Mouse (Mus musculus) ES-Bruce4 (cell line): ENCODE data around the gene Bola3. TPM values are rescaled to one million over a fixed set of nuclear protein-coding genes. Genes with fewer than 3 reads are reported as not detected.

Experiments
- H3K27ac ChIP-seq: 2 replicates; pipeline ENCODE4 v1.5.1; 2012; ENCODE audit warnings: low read length, inconsistent platforms; ENCODE audit not compliant: insufficient read depth
- H3K27me3 ChIP-seq: 2 replicates; pipeline ENCODE4 v1.6.1; 2012; ENCODE audit warnings: mild to moderate bottlenecking, low read length, inconsistent platforms; ENCODE audit not compliant: control insufficient read depth, poor library complexity, insufficient read depth, severe bottlenecking
- H3K36me3 ChIP-seq: 2 replicates; pipeline ENCODE4 v1.6.1; 2012; ENCODE audit warnings: inconsistent platforms, mild to moderate bottlenecking, low read length, moderate library complexity; ENCODE audit not compliant: control insufficient read depth, poor library complexity, insufficient read depth, severe bottlenecking
- H3K4me1 ChIP-seq: one replicate; pipeline ENCODE4 v1.8.1; 2011; ENCODE audit warnings: low read length; ENCODE audit not compliant: control insufficient read depth, insufficient read depth
- H3K4me3 ChIP-seq: 2 replicates; pipeline ENCODE4 v1.5.1; 2011; ENCODE audit warnings: low read depth, mild to moderate bottlenecking, low read length
- H3K9ac ChIP-seq: 2 replicates; pipeline ENCODE4 v1.6.1; 2012; ENCODE audit warnings: low read depth, mild to moderate bottlenecking, inconsistent platforms; ENCODE audit not compliant: poor library complexity, severe bottlenecking
- H3K9me3 ChIP-seq: replicated peaks from 2 replicates; pipeline ENCODE4 v1.6.1; 2012; ENCODE audit warnings: mild to moderate bottlenecking, low read length, inconsistent platforms; ENCODE audit not compliant: control insufficient read depth, poor library complexity, insufficient read depth, severe bottlenecking
- CTCF ChIP-seq: IDR thresholded peaks from one replicate; pipeline ENCODE4 v1.8.1; 2011; ENCODE audit warnings: low read depth, low read length
- EP300 ChIP-seq: IDR thresholded peaks from 2 replicates; pipeline ENCODE4 v1.6.1; 2011; ENCODE audit warnings: low read depth, low read length; ENCODE audit not compliant: insufficient read depth
- POLR2A ChIP-seq: IDR thresholded peaks from one replicate; pipeline ENCODE4 v1.8.1; 2011; ENCODE audit warnings: low read length; ENCODE audit not compliant: insufficient read depth
- polyA plus RNA-seq: library from polyadenylated mRNA; stranded (reverse); fragments of >200 nt; gene quantifications from 2 replicates; pipeline ENCODE4 v1.2.4, GENCODE M21; 2011; ENCODE audit warnings: low read depth; ENCODE audit not compliant: missing spikeins, insufficient read depth, insufficient read length

Gene Bola3
- polyA plus RNA-seq, 1 experiment = 38.1 TPM

DNA sequence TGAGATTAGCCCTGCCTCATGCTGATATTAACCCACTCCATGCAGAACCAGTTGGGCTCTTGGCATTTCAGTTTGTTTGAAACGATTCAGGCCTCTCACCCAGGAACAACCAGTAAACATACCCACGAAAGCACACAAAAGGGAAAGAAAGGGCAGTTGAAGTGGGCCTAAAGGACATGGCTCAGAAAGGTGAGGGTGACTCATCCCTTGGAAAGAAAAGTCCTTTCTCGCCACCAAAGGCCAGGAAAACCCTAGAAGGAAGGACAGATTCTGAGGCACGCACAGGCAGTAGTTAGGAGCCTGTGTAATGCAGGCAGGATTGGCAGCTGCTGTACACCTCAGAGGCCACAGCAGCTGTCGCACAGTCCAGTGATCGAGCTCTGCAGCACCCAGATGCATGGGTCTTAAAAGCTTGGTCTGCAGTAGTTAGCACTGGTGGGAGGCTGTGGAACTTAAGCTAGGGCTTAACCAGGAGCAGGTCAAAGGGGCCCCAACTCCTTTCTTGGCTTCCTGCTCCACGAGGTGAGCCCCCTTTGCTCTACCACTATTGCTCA lies 56.6 kb downstream of the Bola3 start:
- Histone ChIP-seq H3K9me3 (no peaks in the 10 kb centered on the region), H3K27me3 (no peaks in the 10 kb centered on the region), H3K4me1 (no peaks in the 10 kb centered on the region), H3K27ac (no peak overlapping the region), H3K4me3 (no peak overlapping the region), H3K36me3 (no peaks in the 10 kb centered on the region), H3K9ac (no peak overlapping the region)
- no peak for TF ChIP-seq CTCF
- no peak for TF ChIP-seq EP300
- TF ChIP-seq POLR2A = no peak

DNA sequence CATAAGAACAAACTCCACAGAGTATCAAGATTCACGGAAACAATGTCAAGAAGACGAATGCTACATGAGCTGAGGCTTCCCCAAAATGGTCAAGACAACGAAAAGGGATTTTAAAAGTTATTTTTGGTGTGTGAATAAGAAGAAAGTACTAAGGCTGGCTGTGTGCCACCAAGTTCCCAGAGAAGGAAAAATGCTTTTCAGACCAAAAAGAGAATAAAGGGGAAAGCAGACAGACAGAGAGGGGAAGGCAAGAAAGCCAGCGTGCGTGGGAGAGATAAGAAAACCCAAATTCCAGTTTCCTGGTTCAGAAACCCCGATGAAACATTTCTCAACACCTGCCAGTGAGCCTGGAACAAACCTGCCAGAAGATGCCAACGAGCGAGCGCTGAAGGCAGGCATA lies 59.6 kb downstream of the Bola3 start:
- Histone ChIP-seq H3K27ac (no peak overlapping the region), H3K9ac (no peak overlapping the region), H3K4me1 (no peaks in the 10 kb centered on the region), H3K9me3 (no peaks in the 10 kb centered on the region), H3K4me3 (no peak overlapping the region), H3K27me3 (no peaks in the 10 kb centered on the region), H3K36me3 (no peaks in the 10 kb centered on the region)
- TF ChIP-seq EP300 = no peak
- TF ChIP-seq POLR2A = no peak
- no peak for TF ChIP-seq CTCF

Other genes starting within 250 kb of the Bola3 start
- gene Ccdc142, start 247.5 kb upstream of the Bola3 start, polyA plus RNA-seq = not detected in 2 replicates
- gene Gm42688, start 247.5 kb upstream of the Bola3 start, polyA plus RNA-seq = 0.45 and 1.2 TPM in 2 replicates
- gene Mrpl53, start 240.1 kb upstream of the Bola3 start, polyA plus RNA-seq = 29.5 and 36.4 TPM in 2 replicates
- gene Mogs, start 233.7 kb upstream of the Bola3 start, polyA plus RNA-seq = 23.3 and 25.4 TPM in 2 replicates
- gene Wbp1, start 227.6 kb upstream of the Bola3 start, polyA plus RNA-seq = 26.7 and 32.4 TPM in 2 replicates
- 9.0 and 11.6 TPM in 2 replicates for gene Ino80b, start 223.7 kb upstream of the Bola3 start, polyA plus RNA-seq
- 10.4 and 10.5 TPM in 2 replicates for gene Rtkn, start 213.7 kb upstream of the Bola3 start, polyA plus RNA-seq
- 7.3 and 7.9 TPM in 2 replicates for gene Wdr54, start 192.8 kb upstream of the Bola3 start, polyA plus RNA-seq
- not detected in 2 replicates for gene 1700003E16Rik, start 192.7 kb upstream of the Bola3 start, polyA plus RNA-seq
- gene Dctn1, start 183.2 kb upstream of the Bola3 start, polyA plus RNA-seq = 41.5 and 52.4 TPM in 2 replicates
- gene Slc4a5, start 129.3 kb upstream of the Bola3 start, polyA plus RNA-seq = 2.1 and 3.8 TPM in 2 replicates
- 58.4 and 63.8 TPM in 2 replicates for gene Mthfd2, start 23.2 kb upstream of the Bola3 start, polyA plus RNA-seq
- 49.5 and 62.1 TPM in 2 replicates for gene Mob1a, start 23.1 kb upstream of the Bola3 start, polyA plus RNA-seq
- gene Tet3, start 109.9 kb downstream of the Bola3 start, polyA plus RNA-seq = 7.4 and 8.3 TPM in 2 replicates
- 42.8 and 48.0 TPM in 2 replicates for gene Dguok, start 157.8 kb downstream of the Bola3 start, polyA plus RNA-seq
- 1.9 and 2.1 TPM in 2 replicates for gene Actg2, start 187.1 kb downstream of the Bola3 start, polyA plus RNA-seq
- 8.9 and 10.8 TPM in 2 replicates for gene Stambp, start 223.6 kb downstream of the Bola3 start, polyA plus RNA-seq